Mouse (Mus musculus) heart, postnatal 25 days (tissue): ENCODE results near the gene Mgea5. TPM values are rescaled to one million over a fixed set of nuclear protein-coding genes. Genes with fewer than 3 reads are reported as not detected.

Source experiments
- DNase-seq: peaks from one replicate; pipeline ENCODE4 v3.0.0; 2022; ENCODE audit warnings: low spot score
- intact Hi-C: fragments of 180-260 bp; cut with DNase I; formaldehyde crosslinking; loops from one replicate; pipeline ENCODE4 v1.15.1; 2025
- total RNA-seq, 2 experiments: library from RNA; stranded (reverse); gene quantifications; 2 replicates each; pipeline ENCODE4 v1.2.3; 2021

Gene Mgea5
- total RNA-seq, 2 experiments from 2014 or later: 61.6 to 71.0 TPM

- intact Hi-C loops: no loop called here
- DNase-seq: no peak
These were observed 19.1 kb upstream of the Mgea5 start for GRCm38 (mm10) chr19:45802702-45803101.

- intact Hi-C loops: no loop called here
These were observed 13.2 kb upstream of the Mgea5 start for GRCm38 (mm10) chr19:45796879-45797278.

GRCm38 (mm10) chr19:45796061-45796556 is 12.5 kb upstream of the Mgea5 start:
- intact Hi-C loops: no loop called here
- DNase-seq: no peak

More at GRCm38 (mm10) chr19:45796879-45797278, 13.2 kb upstream of the Mgea5 start:
- no peak for DNase-seq

- no peak for DNase-seq
- intact Hi-C loops: no loop called here
These were observed 11.8 kb upstream of the Mgea5 start for GRCm38 (mm10) chr19:45795406-45795944.

- no peak for DNase-seq
- intact Hi-C loops: no loop called here
These were observed 11.1 kb upstream of the Mgea5 start for GRCm38 (mm10) chr19:45794718-45795117.

- no peak for DNase-seq
- intact Hi-C loops: no loop called here
These were observed 8.8 kb upstream of the Mgea5 start for GRCm38 (mm10) chr19:45792404-45792803.

- no peak for DNase-seq
- intact Hi-C loops: no loop called here
These were observed 6.5 kb upstream of the Mgea5 start for GRCm38 (mm10) chr19:45789888-45790874.

GRCm38 (mm10) chr19:45789365-45789764 is 5.7 kb upstream of the Mgea5 start:
- no peak for DNase-seq
- intact Hi-C loops: no loop called here

- DNase-seq: no peak
- intact Hi-C loops: no loop called here
These were observed 4.7 kb upstream of the Mgea5 start for GRCm38 (mm10) chr19:45788337-45788736.

GRCm38 (mm10) chr19:45787450-45787849 is 3.8 kb upstream of the Mgea5 start:
- DNase-seq: no peak
- intact Hi-C loops: no loop called here

GRCm38 (mm10) chr19:45785470-45785869 is 1.8 kb upstream of the Mgea5 start:
- intact Hi-C loops: no loop called here
- no peak for DNase-seq

GRCm38 (mm10) chr19:45783933-45784576 is 418 bp upstream of the Mgea5 start:
- no peak for DNase-seq
- intact Hi-C loops: loop anchor here (2.0 kb wide), 1 partner anchor 35 kb away; the partner anchor contains the start of gene Npm3

- DNase-seq: peak; percentile 59
- intact Hi-C loops: loop anchor here (2.0 kb wide), 1 partner anchor 34 kb away; the partner anchor contains the start of gene Npm3
These were observed 1.2 kb downstream of the Mgea5 start for GRCm38 (mm10) chr19:45782315-45783001.

- intact Hi-C loops: loop anchor here (2.0 kb wide), 1 partner anchor 33 kb away; the partner anchor contains the start of gene Npm3
- DNase-seq: no peak
These were observed 2.0 kb downstream of the Mgea5 start for GRCm38 (mm10) chr19:45781676-45782075.

GRCm38 (mm10) chr19:45780350-45780915 is 3.2 kb downstream of the Mgea5 start:
- intact Hi-C loops: no loop called here
- DNase-seq: no peak

GRCm38 (mm10) chr19:45775486-45775885 is 8.2 kb downstream of the Mgea5 start:
- intact Hi-C loops: no loop called here
- no peak for DNase-seq

GRCm38 (mm10) chr19:45771501-45771900 is 12.1 kb downstream of the Mgea5 start:
- intact Hi-C loops: no loop called here
- no peak for DNase-seq

- no peak for DNase-seq
These were observed 22.8 kb downstream of the Mgea5 start for GRCm38 (mm10) chr19:45760810-45761209.

GRCm38 (mm10) chr19:45758671-45759070 is 25.0 kb downstream of the Mgea5 start:
- DNase-seq: no peak
- intact Hi-C loops: no loop called here

More at GRCm38 (mm10) chr19:45760810-45761209, 22.8 kb downstream of the Mgea5 start:
- intact Hi-C loops: no loop called here
